Mouse (Mus musculus) intestine, embryonic 16.5 days (tissue): Measurements from ENCODE around the gene Klhdc9. TPM values are rescaled to one million over a fixed set of nuclear protein-coding genes. Genes with fewer than 3 reads are reported as not detected.

Experiments
- ATAC-seq: fragments of 200-750 bp; cut with Nextera tagmentation; 2 replicates; pipeline ENCODE4 v1.8.0; 2017; ENCODE audit warnings: moderate TSS enrichment, moderate library complexity
- H3K27ac ChIP-seq: fragments of 300-500 bp; sonication (generic); 2 replicates; pipeline ENCODE4 v1.5.1; 2014; ENCODE audit warnings: mild to moderate bottlenecking, low read length
- H3K27me3 ChIP-seq: fragments of 300-500 bp; sonication (generic); replicated peaks from 2 replicates; pipeline ENCODE4 v1.6.1; 2014; ENCODE audit warnings: low read length, control low read depth, mixed read lengths; ENCODE audit not compliant: control insufficient read depth, insufficient read depth
- H3K36me3 ChIP-seq: fragments of 300-500 bp; sonication (generic); 2 replicates; pipeline ENCODE4 v1.6.1; 2014; ENCODE audit warnings: low read length, control low read depth; ENCODE audit not compliant: control insufficient read depth, insufficient read depth
- H3K4me1 ChIP-seq: fragments of 300-500 bp; sonication (generic); 2 replicates; pipeline ENCODE4 v1.6.1; 2014; ENCODE audit warnings: low read length, control low read depth, mixed read lengths; ENCODE audit not compliant: control insufficient read depth, insufficient read depth
- H3K4me2 ChIP-seq: fragments of 300-500 bp; sonication (generic); 2 replicates; pipeline ENCODE4 v1.6.1; 2014; ENCODE audit warnings: low read depth, low read length, control low read depth
- H3K4me3 ChIP-seq: fragments of 300-500 bp; sonication (generic); 2 replicates; pipeline ENCODE4 v1.5.1; 2014; ENCODE audit warnings: mild to moderate bottlenecking, low read length
- H3K9ac ChIP-seq: fragments of 300-500 bp; sonication (generic); 2 replicates; pipeline ENCODE4 v1.6.1; 2014; ENCODE audit warnings: low read depth, low read length
- H3K9me3 ChIP-seq: fragments of 300-500 bp; sonication (generic); 2 replicates; pipeline ENCODE4 v1.6.1; 2016; ENCODE audit warnings: low read length, control low read depth; ENCODE audit not compliant: control insufficient read depth
- WGBS: fragments of 180-500 bp; shearing (Covaris S2); extraction: QIAGEN DNeasy Blood & Tissue Kit; methylation state at CpG from one replicate; pipeline ENCODE4 v1.1.7; 2014; 5-methylcytosine and 5-hydroxymethylcytosine counted together
- polyA plus RNA-seq: library from polyadenylated mRNA; unstranded; fragments of >200 nt; fragmentation: Nextera tagmentation; extraction: Ambion mirVana; gene quantifications from 2 replicates; pipeline ENCODE4 v1.2.1, GENCODE M21; 2015

The Klhdc9 gene
- polyA plus RNA-seq, 1 experiment from 2014 or later = 1.1 TPM

DNA sequence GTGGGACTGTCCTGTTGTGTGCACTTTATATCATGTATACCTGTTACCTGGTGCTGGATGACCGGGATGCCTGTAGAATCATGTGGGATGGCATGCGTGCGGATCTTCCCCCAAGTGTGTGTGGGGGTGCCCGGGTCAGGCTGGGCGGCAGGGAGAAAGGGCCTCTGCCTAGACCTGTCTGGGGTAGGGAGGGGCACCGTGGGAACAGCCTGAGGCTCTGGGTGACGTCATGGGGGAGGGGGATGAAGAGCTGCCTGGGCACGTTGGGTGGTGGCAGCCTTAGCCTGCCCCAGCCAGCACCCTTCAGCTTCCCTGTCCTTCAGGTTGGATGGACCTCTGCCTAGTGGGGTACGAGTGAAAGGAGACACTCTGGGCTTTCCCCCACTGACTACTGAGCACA is 23.8 kb upstream of the Klhdc9 start:
- Histone ChIP-seq H3K27me3 (0 out of 2 replicates have a peak, but pooled peaks cover 2% of the 10 kb centered on the region), H3K36me3 (no peaks in the 10 kb centered on the region), H3K27ac (no peak overlapping the region), H3K4me1 (peaks cover 1% of the 10 kb centered on the region; the same call in 1 of the 2 replicates), H3K9ac (no peak overlapping the region), H3K4me2 (no peak overlapping the region), H3K4me3 (no peak overlapping the region), H3K9me3 (no peaks in the 10 kb centered on the region)
- 62% methylated on average over 9 of the region's 9 CpGs for WGBS
- no peak for ATAC-seq

DNA sequence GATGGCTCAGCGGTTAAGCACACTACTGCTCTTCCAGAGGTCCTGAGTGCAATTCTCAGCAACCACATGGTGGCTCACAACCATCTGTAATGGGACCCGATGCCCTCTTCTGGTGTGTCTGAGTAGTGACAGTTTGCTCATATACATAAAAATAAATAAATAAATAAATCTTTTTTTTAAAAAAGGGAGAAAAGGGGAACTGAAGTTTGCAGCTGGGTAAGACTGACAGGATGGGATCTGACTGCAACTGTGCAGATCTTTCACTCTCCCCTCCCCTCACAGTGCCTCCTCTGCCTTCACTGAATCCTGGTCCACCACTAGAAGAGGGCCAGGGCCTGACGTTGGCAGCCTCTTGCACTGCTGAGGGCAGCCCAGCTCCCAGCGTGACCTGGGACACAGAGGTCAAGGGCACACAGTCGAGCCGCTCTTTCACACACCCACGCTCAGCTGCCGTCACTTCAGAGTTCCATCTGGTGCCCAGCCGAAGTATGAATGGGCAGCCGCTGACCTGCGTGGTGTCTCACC is 21.6 kb upstream of the Klhdc9 start:
- 85% methylated on average over 11 of the region's 11 CpGs for WGBS
- Histone ChIP-seq H3K9me3 (no peaks in the 10 kb centered on the region), H3K36me3 (no peaks in the 10 kb centered on the region)

DNA sequence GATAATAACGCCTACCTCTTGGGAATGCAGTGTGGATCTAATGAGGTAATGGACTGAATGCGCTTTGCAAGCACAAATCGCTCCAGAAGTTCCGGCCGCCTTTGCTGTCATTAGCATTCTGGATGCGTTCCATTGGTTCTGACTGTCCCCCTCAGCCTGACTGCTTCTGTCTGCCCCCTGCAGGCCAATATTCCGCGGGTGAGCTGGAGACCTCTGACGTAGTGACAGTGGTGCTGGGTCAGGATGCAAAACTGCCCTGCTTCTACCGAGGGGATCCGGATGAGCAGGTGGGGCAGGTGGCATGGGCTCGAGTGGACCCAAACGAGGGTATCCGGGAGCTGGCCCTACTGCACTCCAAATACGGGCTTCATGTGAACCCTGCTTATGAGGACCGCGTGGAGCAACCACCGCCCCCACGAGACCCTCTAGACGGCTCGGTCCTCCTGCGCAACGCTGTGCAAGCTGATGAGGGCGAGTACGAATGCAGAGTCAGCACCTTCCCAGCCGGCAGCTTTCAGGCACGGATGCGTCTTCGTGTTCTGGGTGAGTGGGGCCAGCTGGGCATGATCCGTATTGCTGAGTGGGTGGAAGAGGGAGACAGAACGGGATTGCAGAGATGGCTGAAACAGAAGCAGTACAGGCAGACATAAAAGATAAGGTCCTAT is 19.5 kb upstream of the Klhdc9 start:
- H3K27ac ChIP-seq = no peak overlapping the region
- H3K9ac ChIP-seq = peak overlapping the region; percentile 31; the same call in 1 of the 2 replicates
- peak overlapping the region; percentile 46 for H3K4me2 ChIP-seq
- WGBS = 7% methylated on average over 31 of the region's 31 CpGs
- peak; percentile 51 for ATAC-seq
- H3K4me1 ChIP-seq = peaks cover 13% of the 10 kb centered on the region
- H3K36me3 ChIP-seq = no peaks in the 10 kb centered on the region
- peak overlapping the region; percentile 21 for H3K4me3 ChIP-seq
- 0 out of 2 replicates have a peak, but pooled peaks cover 2% of the 10 kb centered on the region for H3K27me3 ChIP-seq
- H3K9me3 ChIP-seq = no peaks in the 10 kb centered on the region

More for the DNA sequence above, 21.6 kb upstream of the Klhdc9 start:
- Histone ChIP-seq H3K27me3 (0 out of 2 replicates have a peak, but pooled peaks cover 2% of the 10 kb centered on the region), H3K4me2 (no peak overlapping the region), H3K4me3 (no peak overlapping the region), H3K27ac (no peak overlapping the region), H3K4me1 (peaks cover 3% of the 10 kb centered on the region; the same call in 1 of the 2 replicates), H3K9ac (no peak overlapping the region)
- no peak for ATAC-seq

DNA sequence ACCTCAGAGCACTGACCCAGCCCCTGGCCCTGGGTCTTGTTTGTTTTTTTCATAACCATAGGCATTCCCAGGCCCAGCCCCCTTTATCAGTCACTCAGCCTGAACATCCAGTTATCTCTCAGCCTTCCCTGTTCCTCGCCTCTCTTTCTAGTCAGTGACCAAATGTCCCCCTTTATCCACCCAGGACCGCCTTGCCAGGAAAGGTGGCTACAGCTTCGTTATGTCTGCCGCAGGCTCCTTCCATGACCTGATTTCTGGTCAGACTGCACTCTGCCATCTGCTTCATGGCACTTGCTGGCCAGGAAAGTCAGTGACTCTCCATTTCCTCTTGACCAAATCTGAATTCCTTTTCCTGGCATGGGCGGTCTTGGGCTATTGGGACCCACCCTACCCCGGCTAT is 17.7 kb upstream of the Klhdc9 start:
- H3K4me1 ChIP-seq = peaks cover 20% of the 10 kb centered on the region
- 0 out of 2 replicates have a peak, but pooled peaks cover 2% of the 10 kb centered on the region for H3K27me3 ChIP-seq
- H3K9ac ChIP-seq = no peak overlapping the region
- no peak for ATAC-seq
- 84% methylated on average over 6 of the region's 6 CpGs for WGBS
- no peak overlapping the region for H3K27ac ChIP-seq
- H3K4me2 ChIP-seq = no peak overlapping the region
- H3K4me3 ChIP-seq = no peak overlapping the region
- H3K9me3 ChIP-seq = no peaks in the 10 kb centered on the region
- H3K36me3 ChIP-seq = no peaks in the 10 kb centered on the region

DNA sequence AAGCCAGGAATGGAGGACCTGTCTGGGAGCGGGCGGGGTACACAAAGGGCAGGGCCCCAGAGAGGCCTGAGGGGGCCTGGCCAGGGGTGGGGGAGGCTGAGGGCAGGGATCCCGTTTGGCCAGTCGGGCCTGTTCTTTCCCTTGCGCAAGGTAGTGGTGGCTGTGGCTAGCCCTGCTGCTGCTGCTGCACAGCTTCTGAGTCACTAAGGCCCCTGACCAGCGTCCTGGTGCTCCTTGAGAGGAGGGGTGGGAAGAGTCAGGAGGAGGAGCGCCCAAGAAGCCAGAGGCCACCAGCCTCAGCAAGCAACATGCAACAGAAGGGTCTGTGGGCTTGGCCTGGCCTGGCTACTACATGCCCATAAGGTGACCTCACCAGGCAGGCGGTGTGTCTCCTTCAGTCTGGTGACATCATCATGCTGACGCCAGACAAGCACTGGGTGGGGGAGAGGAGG is 15.1 kb upstream of the Klhdc9 start:
- Histone ChIP-seq H3K27me3 (0 out of 2 replicates have a peak, but pooled peaks cover 2% of the 10 kb centered on the region), H3K4me2 (no peak overlapping the region), H3K9me3 (no peaks in the 10 kb centered on the region), H3K36me3 (no peaks in the 10 kb centered on the region), H3K4me1 (peaks cover 27% of the 10 kb centered on the region), H3K9ac (0 out of 2 replicates have a peak overlapping the region, but pooled peaks have one; percentile 51), H3K27ac (no peak overlapping the region), H3K4me3 (no peak overlapping the region)
- WGBS = 24% methylated on average over 9 of the region's 9 CpGs
- peak; percentile 89 for ATAC-seq

DNA sequence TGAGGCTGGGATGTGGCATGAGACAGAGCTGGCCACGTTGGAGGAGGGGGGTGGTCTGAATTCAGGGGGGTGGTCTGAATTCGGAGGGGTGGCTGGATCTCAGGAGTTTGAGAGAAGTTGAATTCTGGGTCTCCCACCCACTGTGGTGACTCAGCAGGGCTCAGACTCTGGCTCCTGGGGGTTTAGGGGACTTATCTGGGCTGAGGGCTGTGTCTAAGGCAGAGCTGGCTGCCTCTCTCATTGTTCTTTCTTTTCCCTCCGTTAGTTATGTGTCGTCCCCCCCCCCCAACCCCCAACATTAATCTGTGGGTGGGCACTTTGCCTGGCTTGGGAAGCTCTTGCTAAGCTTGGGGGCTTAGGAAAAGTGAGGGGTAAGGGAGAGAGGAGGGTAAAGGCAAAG is 13.3 kb upstream of the Klhdc9 start:
- Histone ChIP-seq H3K4me1 (peaks cover 24% of the 10 kb centered on the region), H3K9me3 (no peaks in the 10 kb centered on the region), H3K27ac (no peak overlapping the region), H3K4me2 (no peak overlapping the region), H3K9ac (no peak overlapping the region), H3K36me3 (no peaks in the 10 kb centered on the region), H3K27me3 (no peaks in the 10 kb centered on the region), H3K4me3 (no peak overlapping the region)
- WGBS = 5% methylated on average over 3 of the region's 4 CpGs
- no peak for ATAC-seq

DNA sequence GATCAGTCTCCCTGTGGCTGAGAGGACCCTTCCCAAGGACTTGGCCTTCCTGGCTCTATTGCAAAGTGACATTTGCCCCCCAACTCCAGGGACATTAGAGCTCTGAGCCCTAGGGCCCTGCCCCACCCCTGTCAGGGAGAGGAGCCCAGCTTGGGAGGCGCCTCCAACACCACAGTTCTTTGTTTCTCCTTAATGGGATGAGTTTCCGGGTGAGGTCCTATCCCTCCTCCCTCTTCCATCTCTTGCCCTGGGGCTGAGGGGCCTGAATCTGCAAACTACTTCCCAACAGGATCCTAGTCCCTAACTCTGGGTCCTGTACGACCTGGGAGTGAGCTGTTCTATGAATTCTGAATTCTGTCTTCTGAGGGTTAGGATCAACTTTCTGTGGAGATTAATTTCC is 12.3 kb upstream of the Klhdc9 start:
- no peak overlapping the region for H3K27ac ChIP-seq
- no peak overlapping the region for H3K9ac ChIP-seq
- no peak overlapping the region for H3K4me2 ChIP-seq
- no peaks in the 10 kb centered on the region for H3K9me3 ChIP-seq
- WGBS = 60% methylated on average over 3 of the region's 3 CpGs
- H3K27me3 ChIP-seq = no peaks in the 10 kb centered on the region
- no peak for ATAC-seq
- H3K4me3 ChIP-seq = no peak overlapping the region
- no peaks in the 10 kb centered on the region for H3K36me3 ChIP-seq
- peaks cover 24% of the 10 kb centered on the region for H3K4me1 ChIP-seq

DNA sequence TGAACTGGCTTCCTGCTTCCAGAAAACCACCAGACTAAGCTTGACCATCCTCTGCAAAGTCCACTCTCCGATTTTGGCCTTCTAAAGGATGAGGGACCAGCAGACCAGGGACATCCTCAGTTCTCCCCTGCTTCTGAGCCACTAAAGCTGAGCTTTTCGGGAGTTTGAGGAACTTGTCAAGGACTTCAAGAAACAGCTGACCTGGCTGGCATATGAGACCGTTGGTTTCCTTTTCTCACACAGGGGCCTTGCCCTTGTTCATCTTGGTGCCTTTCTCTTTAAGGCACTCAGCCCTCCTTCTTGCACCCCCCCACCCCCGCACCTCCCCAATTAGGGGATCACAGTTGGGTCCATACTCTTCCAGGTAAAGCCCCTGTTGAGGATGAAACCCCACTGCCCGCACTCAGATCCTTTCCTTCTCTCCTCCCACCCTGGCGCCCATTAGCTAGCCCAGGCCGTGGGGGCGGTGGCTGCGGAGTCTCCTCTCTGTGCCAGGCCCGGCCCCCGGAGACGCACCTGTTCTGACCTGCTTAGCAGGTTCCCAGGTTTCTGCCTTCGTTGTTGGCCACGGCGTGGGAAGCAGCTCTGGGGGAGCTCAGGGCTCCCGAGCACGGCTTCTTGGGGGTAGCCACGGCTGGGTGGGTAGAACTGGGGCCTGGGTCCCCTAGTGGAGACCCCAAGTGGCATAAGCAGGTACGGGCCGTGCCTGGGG is 9.4 kb upstream of the Klhdc9 start, which contains the start of gene Nectin4:
Nectin4 (plus strand) TSS at position 255 of the 712 bp plus-strand sequence.
- Histone ChIP-seq H3K36me3 (no peaks in the 10 kb centered on the region), H3K9ac (peak within 1 kb of the TSS; percentile 59; the same call in 1 of the 2 replicates), H3K27me3 (no peaks in the 10 kb centered on the region), H3K4me2 (peak within 1 kb of the TSS; percentile 59), H3K9me3 (no peaks in the 10 kb centered on the region), H3K27ac (no peak within 1 kb of the TSS), H3K4me1 (peaks cover 14% of the 10 kb centered on the region), H3K4me3 (peak within 1 kb of the TSS; percentile 27)
- ATAC-seq = peak; percentile 86
- 25% methylated on average over 20 of the region's 20 CpGs for WGBS

DNA sequence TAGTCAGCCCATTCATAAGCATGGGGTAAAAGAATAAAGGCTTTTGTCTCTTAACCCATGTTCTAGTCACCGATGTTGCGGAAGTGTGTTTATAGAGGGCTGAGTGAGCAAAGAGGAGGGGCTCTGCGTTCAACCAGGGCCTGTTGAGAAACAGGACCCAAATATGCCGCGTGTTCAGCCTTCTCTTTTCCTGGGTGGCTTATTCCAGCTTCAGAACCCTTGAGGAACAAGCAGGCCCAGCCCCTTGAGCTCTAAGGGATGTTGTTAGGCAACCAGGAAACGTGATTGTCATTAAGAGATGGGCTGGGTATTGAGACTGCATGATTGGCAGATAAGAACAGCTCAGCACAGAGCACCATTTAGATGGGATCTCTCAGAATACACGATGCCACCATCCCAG is 5.3 kb upstream of the Klhdc9 start:
- H3K4me2 ChIP-seq = no peak overlapping the region
- H3K9ac ChIP-seq = no peak overlapping the region
- ATAC-seq = no peak
- H3K27ac ChIP-seq = no peak overlapping the region
- no peak overlapping the region for H3K4me3 ChIP-seq
- H3K9me3 ChIP-seq = no peaks in the 10 kb centered on the region
- no peaks in the 10 kb centered on the region for H3K27me3 ChIP-seq
- no peaks in the 10 kb centered on the region for H3K36me3 ChIP-seq
- H3K4me1 ChIP-seq = peaks cover 3% of the 10 kb centered on the region; the same call in 1 of the 2 replicates
- WGBS = 56% methylated on average over 7 of the region's 7 CpGs
